Mouse (Mus musculus) retina, adult 2 months (tissue): ENCODE results near the gene Jtb.

Experiments used
- DNase-seq: peaks from one replicate; pipeline ENCODE4 v3.0.0-alpha.2; 2012; ENCODE audit warnings: low read depth, low spot score

Jtb gene

GRCm38 (mm10) chr3:90263121-90263771 is 31.8 kb downstream of the Jtb start:
- no peak for DNase-seq

- no peak for DNase-seq
Measured at GRCm38 (mm10) chr3:90264687-90265033, 33.3 kb downstream of the Jtb start.

GRCm38 (mm10) chr3:90265034-90265931 is 33.9 kb downstream of the Jtb start, which contains the start of gene Dennd4b:
Gene Dennd4b, plus strand, starts transcription at chr3:90265185.
- DNase-seq = peak; percentile 71

GRCm38 (mm10) chr3:90265932-90266741 is 34.7 kb downstream of the Jtb start:
- DNase-seq = no peak

- no peak for DNase-seq
Measured at GRCm38 (mm10) chr3:90266901-90267775, 35.7 kb downstream of the Jtb start.

GRCm38 (mm10) chr3:90268190-90268589 is 36.8 kb downstream of the Jtb start:
- no peak for DNase-seq

GRCm38 (mm10) chr3:90268971-90269370 is 37.6 kb downstream of the Jtb start:
- no peak for DNase-seq

- DNase-seq = no peak
Measured at GRCm38 (mm10) chr3:90270784-90271183, 39.4 kb downstream of the Jtb start.

- no peak for DNase-seq
Measured at GRCm38 (mm10) chr3:90272170-90272569, 40.8 kb downstream of the Jtb start.

- no peak for DNase-seq
Measured at GRCm38 (mm10) chr3:90273855-90274254, 42.5 kb downstream of the Jtb start.

GRCm38 (mm10) chr3:90275286-90275685 is 43.9 kb downstream of the Jtb start:
- DNase-seq = no peak

- DNase-seq = no peak
Measured at GRCm38 (mm10) chr3:90276858-90277257, 45.5 kb downstream of the Jtb start.

- no peak for DNase-seq
Measured at GRCm38 (mm10) chr3:90277793-90278192, 46.4 kb downstream of the Jtb start.

GRCm38 (mm10) chr3:90278211-90278610 is 46.8 kb downstream of the Jtb start:
- DNase-seq = no peak

GRCm38 (mm10) chr3:90279216-90279615 is 47.8 kb downstream of the Jtb start:
- DNase-seq = no peak

GRCm38 (mm10) chr3:90279743-90280142 is 48.3 kb downstream of the Jtb start:
- DNase-seq = no peak

- DNase-seq = no peak
Measured at GRCm38 (mm10) chr3:90280708-90281107, 49.3 kb downstream of the Jtb start.

- DNase-seq = no peak
Measured at GRCm38 (mm10) chr3:90284150-90284549, 52.8 kb downstream of the Jtb start.
